Mouse (Mus musculus) retina, postnatal 1 day (tissue): ENCODE results near the gene 1190007I07Rik.

Experiments used
- DNase-seq: peaks from one replicate; pipeline ENCODE4 v3.0.0-alpha.2; 2012

1190007I07Rik gene

GRCm38 (mm10) chr10:82622671-82623552 lies at the start of gene 1190007I07Rik:
TSS of gene 1190007I07Rik (minus strand) at chr10:82623228.
- DNase-seq = peak; percentile 96

- no peak for DNase-seq
Measured at GRCm38 (mm10) chr10:82670205-82670604, 47.2 kb upstream of the 1190007I07Rik start.

GRCm38 (mm10) chr10:82666436-82667234 lies 43.6 kb upstream of the 1190007I07Rik start:
- peak; percentile 93 for DNase-seq

GRCm38 (mm10) chr10:82665951-82666350 lies 42.9 kb upstream of the 1190007I07Rik start:
- DNase-seq = no peak

- DNase-seq = no peak
Measured at GRCm38 (mm10) chr10:82663289-82663688, 40.3 kb upstream of the 1190007I07Rik start.

- DNase-seq = no peak
Measured at GRCm38 (mm10) chr10:82662267-82662990, 39.4 kb upstream of the 1190007I07Rik start.

GRCm38 (mm10) chr10:82661820-82662219 lies 38.8 kb upstream of the 1190007I07Rik start:
- DNase-seq = no peak

- DNase-seq = no peak
Measured at GRCm38 (mm10) chr10:82654581-82654980, 31.6 kb upstream of the 1190007I07Rik start.

- DNase-seq = no peak
Measured at GRCm38 (mm10) chr10:82652625-82653024, 29.6 kb upstream of the 1190007I07Rik start.

GRCm38 (mm10) chr10:82651221-82651620 lies 28.2 kb upstream of the 1190007I07Rik start:
- DNase-seq = no peak

- DNase-seq = no peak
Measured at GRCm38 (mm10) chr10:82647205-82647811, 24.3 kb upstream of the 1190007I07Rik start.

- DNase-seq = no peak
Measured at GRCm38 (mm10) chr10:82646083-82646482, 23.1 kb upstream of the 1190007I07Rik start.

GRCm38 (mm10) chr10:82641481-82641880 lies 18.5 kb upstream of the 1190007I07Rik start:
- DNase-seq = no peak

- DNase-seq = no peak
Measured at GRCm38 (mm10) chr10:82639032-82639698, 16.1 kb upstream of the 1190007I07Rik start.

- DNase-seq = no peak
Measured at GRCm38 (mm10) chr10:82636321-82636720, 13.3 kb upstream of the 1190007I07Rik start.

GRCm38 (mm10) chr10:82634348-82634747 lies 11.3 kb upstream of the 1190007I07Rik start:
- DNase-seq = no peak

- DNase-seq = no peak
Measured at GRCm38 (mm10) chr10:82632496-82633280, 9.7 kb upstream of the 1190007I07Rik start.

- no peak for DNase-seq
Measured at GRCm38 (mm10) chr10:82631133-82631532, 8.1 kb upstream of the 1190007I07Rik start.

- DNase-seq = peak; percentile 9
Measured at GRCm38 (mm10) chr10:82630497-82630896, 7.5 kb upstream of the 1190007I07Rik start.

- DNase-seq = peak; percentile 96
Measured at GRCm38 (mm10) chr10:82629586-82630255, 6.7 kb upstream of the 1190007I07Rik start, which contains the start of gene Tdg. TSS of gene Tdg (plus strand) at chr10:82629828.
